Mouse (Mus musculus): ENCODE results near the gene Rhoh.
A peak's percentile ranks its signal among the peaks of the same experiment; 100 is the strongest.

Gene Rhoh

GRCm38 (mm10) chr5:65933764-65934163 lies 72.8 kb downstream of the Rhoh start:
- DNase-seq = no peak

GRCm38 (mm10) chr5:65934783-65935182 lies 73.8 kb downstream of the Rhoh start, which contains the start of gene Chrna9:
Gene Chrna9, plus strand, starts transcription at chr5:65934921.
- DNase-seq = no peak

DNA sequence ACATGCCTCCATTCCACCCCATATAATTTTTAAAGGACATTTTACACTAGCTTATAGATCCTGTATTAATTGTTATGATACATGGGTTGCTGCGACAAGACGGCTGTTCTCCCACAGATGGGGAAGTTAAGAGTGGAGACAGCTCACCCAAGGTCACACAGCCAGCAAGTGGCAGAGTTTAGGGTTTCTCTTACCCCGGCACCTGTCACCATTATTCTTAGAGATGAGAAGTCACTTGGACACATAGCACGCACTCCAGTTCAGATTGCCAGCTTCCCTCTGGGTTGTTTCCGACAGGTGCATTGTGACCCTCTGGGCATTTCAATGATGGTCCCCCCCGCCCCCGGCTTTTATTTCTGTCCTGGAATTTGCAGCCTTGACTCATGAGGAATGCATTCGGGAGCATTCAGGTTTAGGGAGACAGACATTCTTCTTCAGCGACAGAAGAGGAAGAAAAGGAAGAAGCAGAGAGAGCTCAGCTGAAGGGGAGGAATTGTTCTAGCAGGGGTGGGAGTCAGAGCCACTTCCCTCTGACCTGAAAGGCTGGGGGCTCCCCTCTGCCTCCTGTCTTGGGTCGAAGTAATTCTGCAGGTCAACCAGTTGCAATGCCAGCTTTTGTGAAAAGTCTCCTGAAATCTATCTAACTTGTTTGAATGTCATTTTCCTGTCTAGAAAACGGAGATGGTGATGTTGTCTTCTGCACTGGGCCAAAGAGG lies 76.2 kb downstream of the Rhoh start:
- no peak for DNase-seq

DNA sequence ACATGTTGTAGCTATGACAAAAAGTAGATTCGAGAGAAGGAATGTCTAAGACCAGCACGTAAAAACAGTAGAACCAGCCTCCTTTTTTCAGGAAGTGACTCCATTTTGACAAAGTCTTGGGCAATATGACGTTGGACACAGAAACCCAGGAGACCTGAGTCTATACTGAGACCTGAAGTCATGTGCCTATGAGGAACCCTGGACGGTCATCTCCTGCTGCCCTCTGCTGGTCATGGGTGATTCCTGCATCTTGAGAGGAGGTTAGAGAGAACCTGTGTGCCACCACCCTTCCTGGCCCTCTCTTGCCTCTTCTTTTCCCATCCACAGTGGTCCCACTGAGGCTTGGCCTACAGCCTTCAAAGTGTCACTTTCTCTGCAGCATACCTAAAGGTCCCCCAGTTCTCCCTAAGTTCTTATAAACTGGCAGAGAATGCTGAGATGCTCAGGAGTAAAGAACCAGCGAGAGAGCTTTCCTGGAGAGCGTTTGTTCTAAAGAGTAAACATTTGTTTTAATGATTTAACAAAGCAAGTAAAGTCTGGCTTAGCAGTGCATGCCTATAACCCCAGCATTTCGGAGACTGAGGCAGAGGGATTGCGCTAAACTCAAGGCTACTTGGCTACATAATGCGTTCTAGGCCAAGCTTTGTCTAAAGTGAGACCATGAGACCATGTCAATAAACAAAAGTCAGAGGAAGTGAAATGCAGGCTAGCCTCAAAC lies 77.1 kb downstream of the Rhoh start:
- DNase-seq = peak; percentile 78

DNA sequence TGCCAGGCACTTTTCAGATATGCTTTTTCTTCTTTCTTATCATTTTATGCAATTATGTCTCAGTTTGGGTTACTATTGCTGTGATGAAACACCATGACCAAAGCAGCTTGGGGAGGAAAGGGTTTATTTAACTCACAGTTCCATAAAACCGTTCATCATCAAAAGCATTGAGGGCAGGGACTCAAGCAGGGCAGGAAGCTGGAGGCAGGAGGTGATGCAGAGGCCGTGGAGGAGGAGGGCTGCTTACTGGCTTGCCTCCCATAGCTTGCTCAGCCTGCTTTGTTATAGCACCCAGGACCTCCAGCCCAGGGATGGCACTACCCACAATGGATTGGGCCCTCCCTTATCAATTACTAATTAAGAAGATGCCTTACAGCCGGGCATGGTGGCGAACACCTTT lies 80.1 kb downstream of the Rhoh start:
- DNase-seq = no peak
